Mouse (Mus musculus) mesoderm, embryonic 11.5 days (tissue): Measurements from ENCODE around the gene Igf2bp1.
"Not testable (repeated sequence)": the region's sequence is repeated elsewhere in the genome, so short reads cannot be mapped to it uniquely, and the experiment has no call there.

Experiments used
- DNase-seq: peaks from one replicate; pipeline ENCODE4 v3.0.0-alpha.2; 2012; ENCODE audit warnings: low read depth, low spot score

Igf2bp1 gene

DNA sequence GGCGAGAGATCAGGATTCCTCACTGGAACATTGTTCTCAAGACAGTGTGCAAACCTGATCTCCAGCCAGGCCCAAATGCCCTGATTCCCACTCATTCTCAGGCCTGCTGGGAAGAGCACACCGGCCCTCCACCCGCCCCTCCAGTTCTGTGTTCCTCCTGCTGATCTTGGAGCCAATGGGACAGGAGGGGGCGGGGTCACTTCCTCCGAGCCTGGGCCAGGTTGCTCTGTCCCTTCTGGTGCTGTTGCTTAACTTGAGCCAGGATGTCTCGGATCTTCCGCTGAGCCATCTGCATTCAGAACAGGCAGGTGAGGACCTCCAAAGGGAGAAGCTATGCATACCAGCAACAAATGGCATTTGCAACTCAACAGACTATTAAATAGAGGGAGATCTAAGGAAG, 42.4 kb downstream of the Igf2bp1 start:
- DNase-seq, result no peak

DNA sequence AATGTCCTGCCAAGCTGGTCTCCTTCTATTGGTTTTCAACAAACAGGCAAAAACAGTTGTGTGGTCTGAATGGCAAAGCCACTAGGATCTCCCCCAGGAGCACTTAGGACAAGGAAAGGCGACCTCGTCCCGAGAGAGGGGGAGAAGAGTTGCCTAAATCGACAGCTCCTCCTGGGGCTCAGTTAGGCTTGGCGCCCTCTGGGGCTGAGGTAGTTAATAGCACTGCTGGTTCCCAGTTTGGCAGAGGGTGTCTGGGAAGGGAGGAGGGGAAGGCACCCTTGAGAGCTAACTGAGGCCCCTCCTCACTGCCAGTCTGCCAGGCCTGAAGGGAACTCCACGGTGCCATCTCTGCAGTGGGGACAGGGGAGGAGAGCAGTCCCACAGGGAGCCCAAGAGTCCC, 46.6 kb downstream of the Igf2bp1 start:
- no peak for DNase-seq

DNA sequence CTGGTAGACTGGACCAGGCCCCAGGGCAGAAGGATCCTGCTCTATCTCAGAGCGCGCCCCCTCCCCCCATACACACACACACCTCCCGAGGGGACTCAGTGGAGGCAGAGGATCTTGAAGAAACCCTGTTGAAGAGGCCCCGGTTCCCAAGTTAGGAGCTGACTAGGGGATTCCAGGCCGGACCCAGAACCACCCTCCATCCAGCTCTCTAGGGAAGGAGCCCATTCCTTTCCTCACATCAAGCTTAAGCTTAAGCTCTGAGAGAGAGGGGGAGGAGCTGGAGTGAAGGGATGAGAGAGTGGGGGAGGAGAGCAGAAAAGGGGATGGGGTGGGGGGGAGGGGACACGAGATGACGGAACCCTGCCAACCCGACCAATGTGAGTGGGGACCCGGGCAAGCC, 47.5 kb downstream of the Igf2bp1 start:
- DNase-seq, result no peak

DNA sequence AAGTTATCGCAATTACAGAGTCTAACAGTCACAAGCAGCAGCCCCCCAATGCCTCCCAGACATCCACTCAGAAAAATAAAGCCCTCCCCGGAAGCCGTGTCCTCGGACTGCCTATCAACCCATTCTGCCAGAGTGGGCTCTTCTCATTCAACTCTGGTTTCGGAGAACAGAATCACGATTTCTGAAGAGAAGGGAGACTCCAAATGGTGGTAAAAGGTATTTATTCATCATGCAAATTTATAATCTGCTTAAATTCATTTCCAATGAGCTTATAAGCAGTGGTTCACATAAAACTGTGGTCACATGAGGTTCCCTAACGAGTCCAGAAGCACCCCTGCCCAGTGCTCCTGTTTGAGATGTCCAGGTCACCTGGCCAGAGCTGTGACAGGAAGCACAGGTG, 48.3 kb downstream of the Igf2bp1 start:
- no peak for DNase-seq

DNA sequence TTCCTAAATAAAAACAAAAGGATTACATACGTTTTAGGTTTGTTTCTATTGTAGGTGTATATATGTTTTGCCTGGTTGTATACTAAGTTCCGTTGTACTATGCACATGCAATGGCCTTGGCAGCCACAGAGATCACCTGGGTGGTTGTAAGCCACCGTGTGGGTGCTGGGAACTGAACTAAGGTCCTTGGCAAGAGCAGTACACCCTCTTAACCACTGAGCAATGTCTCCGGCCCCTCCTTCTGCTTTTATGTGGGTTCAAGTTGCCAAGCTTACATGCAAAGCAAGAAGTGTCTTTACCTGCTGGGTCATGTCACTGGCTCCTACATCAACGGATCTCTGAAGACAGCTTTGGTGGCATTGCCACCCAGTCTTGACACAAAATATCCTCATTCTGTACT, 52.4 kb downstream of the Igf2bp1 start:
- no peak for DNase-seq

DNA sequence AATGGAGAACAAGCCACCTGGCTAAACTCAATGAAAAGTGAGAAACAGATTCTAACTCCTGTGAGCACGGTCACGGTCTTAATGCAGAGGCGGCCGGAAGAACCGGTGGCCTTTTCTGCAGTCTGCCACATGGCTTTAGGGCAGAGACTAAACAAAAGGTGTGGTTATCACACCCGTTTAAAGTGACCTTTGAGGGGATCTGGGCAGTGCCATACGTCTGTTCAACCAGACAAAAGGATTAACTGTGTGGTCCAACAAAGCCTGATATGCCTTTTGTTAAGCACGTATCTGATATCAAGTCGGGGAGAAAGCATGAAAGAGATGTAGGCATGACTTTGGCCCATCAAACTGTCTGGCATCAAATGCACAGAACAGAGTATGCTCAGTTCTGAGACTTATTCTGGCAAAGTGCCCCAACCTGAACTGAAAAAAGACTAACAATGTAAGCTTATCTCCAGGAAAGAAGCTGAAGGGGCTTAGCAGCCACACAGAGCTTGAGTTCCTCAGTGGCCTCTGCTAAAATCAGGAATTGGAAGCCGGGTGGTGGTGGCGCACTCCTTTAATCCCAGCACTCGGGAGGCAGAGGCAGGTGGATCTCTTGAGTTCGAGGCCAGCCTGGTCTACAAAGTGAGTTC, 59.8 kb downstream of the Igf2bp1 start:
- no peak for DNase-seq

DNA sequence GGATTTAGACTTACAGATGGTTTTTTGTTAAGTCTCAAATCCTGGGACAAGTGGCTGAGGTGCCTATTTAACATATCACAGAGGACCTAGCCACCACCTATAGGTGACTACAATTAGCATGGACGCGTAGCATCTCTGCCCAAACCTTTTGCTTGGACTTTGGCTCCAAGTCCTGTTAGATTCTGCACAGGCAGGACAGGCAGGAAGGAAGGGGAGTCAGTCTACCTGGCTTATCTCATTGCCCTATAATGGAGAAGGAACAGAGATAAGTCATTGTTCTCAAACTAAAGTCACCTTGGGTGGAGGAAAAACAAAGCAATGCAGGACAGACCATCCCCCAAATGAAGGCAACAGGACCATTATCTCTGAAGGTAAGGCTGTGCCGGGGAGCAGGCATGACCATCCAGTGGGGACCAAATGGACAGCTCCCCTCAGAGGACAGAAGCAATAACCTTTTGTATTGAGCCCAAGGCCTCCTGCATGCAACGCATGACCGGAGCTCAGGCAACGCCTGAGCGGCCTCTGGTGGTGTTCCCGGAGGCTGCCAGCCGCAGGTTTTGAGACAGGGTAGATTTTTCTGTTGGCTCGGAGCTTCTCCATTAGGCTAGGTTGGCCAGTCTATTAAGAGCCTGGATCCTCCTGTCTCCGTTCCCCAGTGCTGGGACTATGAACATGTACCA, 65.8 kb downstream of the Igf2bp1 start:
- DNase-seq, result no peak

DNA sequence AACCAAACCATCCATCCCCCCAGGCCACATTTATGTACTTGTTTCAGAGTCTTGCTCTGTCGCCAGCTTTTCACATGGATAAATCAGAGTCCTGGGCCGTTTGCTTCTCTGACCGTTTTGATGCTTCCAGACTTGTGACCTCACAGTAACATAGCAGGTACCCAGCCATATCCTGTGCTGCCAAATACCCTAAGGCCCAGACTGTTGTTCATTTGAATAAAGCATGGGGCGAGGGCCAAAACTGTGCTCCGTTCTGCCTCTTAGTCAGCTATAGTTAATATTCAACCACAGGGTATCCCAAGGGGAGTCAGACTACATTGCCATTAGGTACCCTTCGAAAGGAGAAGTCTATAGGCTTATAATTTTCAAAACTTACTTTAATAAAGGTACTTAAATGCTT, 69.3 kb downstream of the Igf2bp1 start:
- DNase-seq, result no peak

DNA sequence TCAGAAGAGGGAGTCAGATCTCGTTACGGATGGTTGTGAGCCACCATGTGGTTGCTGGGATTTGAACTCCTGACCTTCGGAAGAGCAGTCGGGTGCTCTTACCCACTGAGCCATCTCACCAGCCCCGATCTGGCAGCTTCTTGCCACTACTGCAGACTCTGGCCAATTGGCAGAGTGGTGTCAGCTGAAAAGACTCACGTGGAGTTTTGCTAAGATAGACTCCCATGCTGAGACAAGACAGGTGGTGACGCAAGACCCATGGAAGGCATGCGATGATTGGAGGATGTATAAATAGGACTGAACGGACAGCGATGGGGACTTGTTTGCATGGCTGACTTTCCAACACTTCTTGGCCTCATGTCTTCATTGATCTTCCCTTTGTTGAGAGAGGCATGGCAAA, 73.6 kb downstream of the Igf2bp1 start:
- not testable (repeated sequence) for DNase-seq

DNA sequence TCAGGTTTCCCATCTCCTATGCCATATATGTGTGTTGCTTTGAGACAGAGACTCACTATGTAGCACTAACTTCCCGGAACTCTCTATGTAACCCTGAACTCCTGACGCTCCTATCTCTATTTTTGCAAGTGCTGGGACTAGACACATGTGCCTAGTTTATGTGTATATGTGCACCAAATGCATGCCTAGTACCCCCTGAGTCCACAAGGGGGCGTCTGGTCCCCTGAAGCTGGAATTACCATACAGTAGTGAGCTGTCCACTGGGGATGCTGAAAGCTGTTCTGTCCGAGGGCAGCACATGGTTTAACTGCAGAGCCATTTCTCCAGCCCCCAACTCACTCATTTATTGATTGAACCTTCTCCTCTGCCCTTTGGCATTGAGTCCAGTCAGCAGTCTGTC, 79.3 kb downstream of the Igf2bp1 start:
- no peak for DNase-seq

DNA sequence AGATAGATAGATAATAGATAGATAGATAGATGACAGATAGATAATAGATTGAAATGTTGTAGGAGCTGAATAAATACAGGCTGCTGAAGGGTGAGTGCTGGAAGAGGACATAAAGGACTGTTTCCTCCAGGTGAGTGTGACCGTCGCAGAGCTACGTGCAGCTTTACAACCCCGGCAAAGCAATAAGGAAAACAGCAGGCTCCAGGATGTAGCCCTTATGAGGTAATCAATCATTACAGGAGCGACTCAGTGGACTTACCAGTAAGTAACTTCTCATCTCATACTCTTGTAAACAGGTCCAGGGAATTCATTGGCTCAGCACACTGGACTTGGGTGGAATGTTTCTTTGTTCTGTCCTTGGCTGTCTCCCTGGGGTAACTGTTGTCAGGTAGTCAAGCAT, 79.8 kb downstream of the Igf2bp1 start:
- no peak for DNase-seq

DNA sequence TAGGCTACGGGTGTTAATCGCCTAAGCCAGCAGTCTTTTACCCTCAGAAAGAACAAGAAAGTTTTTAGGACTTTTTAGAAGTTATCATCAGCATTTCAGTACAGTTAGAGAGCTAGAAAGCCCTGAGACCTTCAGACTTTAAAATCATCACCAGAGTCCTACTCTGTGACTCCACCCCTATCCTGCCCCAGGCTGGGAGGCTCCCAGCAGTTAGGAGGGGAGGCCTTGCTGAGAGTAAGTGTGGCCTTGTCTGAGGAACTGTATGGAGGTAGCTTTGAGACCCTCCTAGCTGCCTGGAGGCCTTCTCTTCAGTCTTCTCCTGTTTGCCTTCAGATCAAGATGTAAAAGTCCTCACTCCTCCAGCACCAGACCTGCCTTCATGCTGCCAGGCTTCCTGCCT, 81.5 kb downstream of the Igf2bp1 start:
- DNase-seq, result no peak

DNA sequence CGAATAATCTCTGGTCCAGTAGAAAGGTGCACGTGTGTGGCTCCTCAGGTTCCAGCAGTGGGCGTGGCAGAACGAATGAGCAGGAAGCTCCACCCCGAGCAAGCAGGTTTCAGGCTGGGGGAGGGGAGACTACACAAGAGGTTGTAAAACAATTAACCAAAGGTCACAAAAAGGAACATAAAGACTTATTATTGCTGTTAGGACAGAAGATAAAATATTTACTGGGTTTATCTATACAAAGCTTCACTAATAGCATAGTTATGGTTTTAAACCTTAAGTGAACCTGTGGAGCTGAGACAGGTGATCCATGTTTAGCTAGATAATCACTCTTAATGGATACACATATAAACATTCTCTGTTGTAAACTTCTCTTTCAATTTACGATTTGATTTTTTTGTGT, 82.3 kb downstream of the Igf2bp1 start:
- DNase-seq, result not testable (repeated sequence)

DNA sequence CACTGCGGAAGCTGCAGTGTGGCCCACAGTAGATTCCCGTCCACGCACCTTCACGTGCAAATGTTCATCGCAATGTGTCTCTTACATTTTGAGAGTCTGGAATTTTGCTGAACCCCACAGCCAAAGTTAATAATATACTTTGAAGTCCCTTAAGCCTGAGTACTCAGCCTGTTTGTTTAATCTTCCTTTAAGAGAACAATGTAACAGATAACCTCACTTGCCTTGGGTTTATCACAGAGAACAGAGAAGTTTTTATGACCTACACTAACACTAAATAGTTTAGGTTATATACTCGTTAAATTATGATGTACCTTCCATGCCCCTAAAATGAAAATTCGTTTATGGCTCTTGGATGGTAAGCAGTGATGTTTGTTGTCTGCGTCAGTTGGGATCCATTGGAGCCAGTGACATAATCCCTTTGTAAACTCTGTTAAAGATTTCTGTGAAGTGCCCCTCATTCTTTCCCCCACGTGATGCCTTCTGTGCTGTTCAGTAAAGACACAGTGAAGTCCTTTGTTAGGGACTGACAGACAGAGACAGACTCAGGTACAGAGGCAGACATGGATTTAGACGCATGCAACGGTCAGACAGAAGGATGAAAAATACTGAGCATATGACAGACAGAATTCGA, 83.6 kb downstream of the Igf2bp1 start:
- DNase-seq, result no peak

DNA sequence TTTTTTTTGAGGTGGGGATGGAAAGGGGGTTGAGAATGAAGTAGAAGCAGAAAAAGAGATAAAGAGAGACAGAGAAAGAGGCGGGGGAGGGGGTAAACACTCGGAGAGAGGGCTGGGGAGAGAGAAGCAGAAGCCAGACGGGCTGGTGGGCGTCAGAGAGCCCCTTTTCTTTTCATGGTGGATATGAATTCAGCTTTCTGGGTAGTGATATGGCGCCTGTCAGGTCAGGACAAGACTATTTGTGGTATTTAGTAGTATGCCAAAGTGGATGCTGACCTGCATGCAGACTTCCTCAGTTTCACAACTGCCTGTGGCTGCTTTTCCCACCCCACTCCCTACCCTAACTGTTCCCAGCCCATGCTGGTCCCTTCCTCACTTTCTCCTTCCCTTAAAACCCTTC, 89.3 kb downstream of the Igf2bp1 start:
- no peak for DNase-seq

DNA sequence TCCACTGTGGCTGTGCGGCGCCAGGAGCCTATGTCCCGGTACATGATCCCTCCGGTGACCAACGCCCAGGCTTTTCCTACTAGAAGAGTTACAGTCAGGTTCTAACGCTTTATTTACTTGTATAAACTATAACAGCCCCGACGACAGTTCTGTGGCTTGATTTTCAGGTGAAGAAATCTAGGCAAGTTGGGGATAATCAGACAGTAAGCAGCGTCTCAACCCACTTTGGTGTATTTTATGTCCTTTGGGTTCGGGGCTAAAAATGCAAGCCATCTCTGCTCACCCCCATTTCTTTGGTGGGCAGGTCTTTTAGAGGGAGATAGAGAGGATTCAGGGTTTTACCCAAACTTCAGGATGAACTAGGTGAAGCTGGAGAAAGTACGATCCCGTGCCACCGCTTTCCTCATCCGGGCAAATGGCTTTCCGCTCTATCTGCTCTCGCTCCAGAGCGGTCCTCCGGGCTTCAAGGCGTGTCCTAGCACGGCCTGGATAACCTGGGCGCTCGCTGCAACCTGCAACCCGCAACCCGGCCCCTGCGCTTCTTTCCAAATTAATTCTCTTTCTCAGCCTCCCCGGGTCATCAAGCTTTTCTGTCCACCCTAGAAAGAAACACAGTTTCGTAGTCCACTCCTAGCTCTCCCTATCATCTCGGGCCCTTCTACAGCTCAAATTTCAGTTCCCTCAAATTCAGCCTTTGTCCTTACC, 90.6 kb downstream of the Igf2bp1 start:
- DNase-seq, result peak; percentile 40

DNA sequence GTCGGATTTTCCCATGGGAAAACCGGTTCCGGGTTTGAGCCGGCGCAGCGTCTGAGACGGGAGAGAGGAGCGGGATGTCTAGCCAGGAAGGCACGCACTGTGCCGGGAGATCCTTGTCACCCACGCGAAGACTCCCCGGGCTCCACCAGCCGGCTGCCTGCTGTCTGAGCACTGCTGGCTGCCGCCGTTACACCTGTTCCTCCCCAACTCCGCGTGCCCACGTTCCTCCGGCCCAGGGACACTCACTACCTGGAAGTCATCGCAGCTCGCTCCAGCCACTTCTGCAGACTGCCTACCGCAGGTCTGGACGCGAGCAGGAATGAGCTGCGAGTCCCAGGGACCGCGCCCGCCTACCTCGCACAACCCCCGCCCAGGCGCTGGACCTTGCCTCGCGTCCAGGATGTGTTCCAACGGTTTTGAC, 91.2 kb downstream of the Igf2bp1 start, which contains the start of gene B4galnt2:
TSS of gene B4galnt2 (minus strand) at position 321 of the 421 bp plus-strand sequence.
- DNase-seq, result peak; percentile 30

DNA sequence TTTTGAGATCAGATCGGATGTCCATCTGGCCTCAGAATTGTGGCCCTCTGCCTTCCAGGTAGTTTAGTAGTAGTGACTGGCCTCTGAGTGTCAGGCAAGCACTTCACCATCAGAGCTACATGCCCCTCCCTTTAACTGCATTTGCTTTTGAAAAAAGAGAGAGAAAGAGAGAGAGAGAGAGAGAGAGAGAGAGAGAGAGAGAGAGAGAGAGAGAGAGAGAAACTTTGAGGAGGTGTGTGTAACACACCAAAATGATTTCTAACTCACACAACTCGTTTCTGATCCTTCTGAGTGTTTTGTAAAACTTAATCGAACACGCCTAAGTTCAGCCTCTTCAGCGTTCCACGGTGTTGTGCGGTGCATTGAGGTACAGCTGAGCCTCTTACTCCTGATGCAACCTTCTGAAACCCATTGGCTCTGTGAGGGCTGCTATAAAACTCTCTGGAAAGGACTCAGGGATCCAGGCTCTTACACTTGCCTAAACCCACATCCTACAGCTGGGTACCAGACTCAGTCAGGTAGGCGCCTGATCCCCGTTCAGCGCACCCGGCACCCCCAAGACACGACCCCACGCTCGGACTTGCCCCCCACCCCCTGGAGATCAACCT, 91.7 kb downstream of the Igf2bp1 start:
- DNase-seq, result no peak

DNA sequence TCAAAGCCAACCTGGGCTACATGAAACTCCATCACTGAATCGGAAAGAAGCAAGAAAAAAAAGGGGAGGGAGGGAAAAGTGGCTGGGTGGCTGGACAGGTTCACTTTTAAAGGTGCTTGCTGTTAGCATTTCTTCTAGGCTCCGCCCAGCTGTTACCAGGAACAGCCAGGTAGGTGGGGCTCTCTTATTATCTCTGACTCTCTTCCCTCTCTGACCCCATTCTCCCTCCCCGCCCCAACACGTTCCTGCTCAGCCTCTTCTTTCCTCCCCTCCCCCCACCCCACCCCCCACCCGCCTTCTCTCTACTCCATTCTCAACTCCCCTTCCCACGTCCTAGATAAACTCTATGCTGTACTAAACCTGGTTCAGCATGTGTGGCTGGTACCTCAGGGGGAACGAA, 94.2 kb downstream of the Igf2bp1 start:
- DNase-seq, result no peak

DNA sequence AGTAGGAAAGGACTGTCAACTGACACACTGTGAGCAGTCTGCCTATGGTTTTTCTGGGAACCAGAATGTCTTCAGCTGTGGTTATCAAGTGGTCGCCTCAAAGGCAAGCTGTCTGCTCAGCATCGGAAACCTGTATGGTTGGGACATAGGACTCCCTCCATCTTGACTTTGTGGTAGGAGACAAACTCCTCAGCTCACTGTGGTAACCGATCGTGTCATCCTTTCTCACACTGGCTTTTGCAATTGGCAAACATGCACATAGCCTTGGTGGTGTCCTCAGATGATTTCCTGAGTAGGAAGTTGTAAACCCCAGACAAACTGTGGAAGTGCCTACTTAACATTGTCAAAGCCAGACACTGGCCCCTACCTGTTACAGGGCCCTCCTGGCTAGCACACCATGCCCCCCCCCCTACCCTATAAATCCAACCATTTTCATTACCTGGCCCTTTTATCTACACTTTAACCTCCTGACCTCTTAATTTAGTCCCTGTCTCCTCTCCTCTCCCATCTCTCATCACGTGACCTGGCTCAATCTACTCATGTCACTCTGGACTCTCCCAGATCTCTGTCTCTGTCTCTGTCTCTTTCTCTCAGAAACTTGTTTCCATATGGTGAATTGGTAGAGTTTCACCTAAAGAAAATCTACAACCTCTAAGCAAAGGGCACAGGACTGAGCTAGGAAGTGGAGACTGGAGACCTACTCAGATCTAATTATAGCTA, 97.8 kb downstream of the Igf2bp1 start:
- DNase-seq, result no peak
